Mouse (Mus musculus) stomach, postnatal 0 days (tissue): ENCODE results near the gene Oxld1.

Experiments used
- CTCF ChIP-seq: IDR thresholded peaks from 2 replicates; pipeline ENCODE4 v1.5.1; 2016; ENCODE audit warnings: antibody characterized with exemption, low read depth, mild to moderate bottlenecking, moderate library complexity
- EP300 ChIP-seq: optimal IDR thresholded peaks from 2 replicates; pipeline ENCODE3; 2016; ENCODE audit warnings: antibody characterized with exemption

DNA sequence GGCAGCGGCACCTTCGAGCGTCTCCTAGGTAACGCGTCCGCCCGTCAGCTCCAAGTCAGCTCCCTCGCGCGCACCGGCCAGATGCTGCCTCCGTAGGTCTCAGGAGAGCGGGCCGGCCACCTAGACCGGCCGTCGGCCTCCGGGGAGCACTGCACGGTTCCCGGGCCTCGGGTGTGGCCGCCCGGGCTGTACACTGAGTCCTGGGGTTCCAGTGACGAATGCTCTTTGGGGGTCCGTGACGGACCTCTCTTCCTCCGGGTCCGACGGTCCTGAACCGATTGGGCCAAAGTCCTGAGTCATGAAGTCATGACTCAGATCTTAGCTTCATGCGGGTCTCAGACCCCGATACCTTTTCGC, 9.8 kb upstream of the Oxld1 start:
- TF ChIP-seq CTCF (no peak), EP300 (no peak)
